Mouse (Mus musculus) CD8-positive naive resting alpha-beta T cell, adult 2 months (primary cell): ENCODE measurements around the gene Nfyc.
A peak's percentile ranks its signal among the peaks of the same experiment; 100 is the strongest.

ENCODE experiments used
- DNase-seq, 2 experiments: peaks; one replicate each; pipeline ENCODE4 v3.0.0; 2022; ENCODE audit warnings: low read depth in 2 of 2, low spot score in 2 of 2

Gene Nfyc

DNA sequence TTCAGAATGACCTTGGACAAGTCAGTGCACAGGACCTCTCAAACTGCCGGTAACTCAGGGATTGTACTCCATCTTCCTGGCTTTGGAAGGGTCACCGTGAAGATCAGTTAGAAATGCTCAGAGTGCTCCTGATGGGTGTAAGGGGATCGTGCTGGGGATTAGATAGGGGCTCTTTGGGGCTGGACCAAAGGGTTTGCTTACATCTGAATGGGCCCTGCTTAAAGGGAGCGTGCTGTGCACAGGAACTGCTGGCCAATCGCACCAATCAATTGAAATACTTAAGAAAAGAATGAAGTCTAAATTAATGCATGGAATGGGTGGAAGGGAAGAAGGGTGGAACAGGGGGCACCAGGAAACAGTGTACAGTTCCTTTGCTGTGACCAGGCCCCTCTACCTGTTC lies 75.6 kb downstream of the Nfyc start:
- no peak for DNase-seq

DNA sequence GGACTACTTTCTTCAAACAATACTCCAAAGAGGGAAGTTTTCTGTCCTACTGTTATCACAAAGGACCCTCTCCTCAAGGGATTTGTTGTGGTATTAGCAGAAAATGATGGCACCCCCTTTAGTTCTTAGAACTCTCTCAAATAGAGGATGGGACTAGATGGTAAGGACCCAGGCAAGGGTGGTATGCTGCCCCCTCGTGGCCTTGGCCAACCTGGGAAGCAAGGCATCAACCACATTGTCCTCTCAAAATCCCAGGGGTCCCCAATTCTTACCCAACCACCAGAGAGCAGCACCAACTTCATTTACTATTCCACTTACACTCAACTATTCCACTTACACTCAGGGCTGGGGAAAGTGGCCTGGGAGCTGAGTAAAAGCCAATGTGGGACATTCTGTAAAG lies 76.1 kb downstream of the Nfyc start:
- DNase-seq = peak; percentile 29 to 48

DNA sequence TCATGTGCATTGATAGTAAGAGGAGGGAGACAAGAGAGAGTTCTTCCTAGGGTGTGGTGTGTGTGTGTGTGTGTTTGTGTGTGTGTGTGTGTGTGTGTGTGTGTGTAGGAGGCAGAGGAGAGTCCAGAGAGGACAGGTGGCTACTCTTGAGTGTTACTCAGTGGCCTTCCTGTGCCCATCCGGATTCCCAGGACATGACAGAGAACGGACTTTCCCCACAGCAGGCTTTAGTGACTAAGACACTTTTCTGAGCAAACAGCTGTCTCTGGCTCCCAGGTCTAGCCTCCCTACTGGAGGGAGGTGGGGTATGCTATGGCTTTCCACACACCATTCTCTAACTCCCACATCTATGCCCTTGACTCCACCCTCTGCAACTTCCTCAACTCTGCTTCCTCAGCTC lies 81.8 kb downstream of the Nfyc start:
- DNase-seq = no peak

DNA sequence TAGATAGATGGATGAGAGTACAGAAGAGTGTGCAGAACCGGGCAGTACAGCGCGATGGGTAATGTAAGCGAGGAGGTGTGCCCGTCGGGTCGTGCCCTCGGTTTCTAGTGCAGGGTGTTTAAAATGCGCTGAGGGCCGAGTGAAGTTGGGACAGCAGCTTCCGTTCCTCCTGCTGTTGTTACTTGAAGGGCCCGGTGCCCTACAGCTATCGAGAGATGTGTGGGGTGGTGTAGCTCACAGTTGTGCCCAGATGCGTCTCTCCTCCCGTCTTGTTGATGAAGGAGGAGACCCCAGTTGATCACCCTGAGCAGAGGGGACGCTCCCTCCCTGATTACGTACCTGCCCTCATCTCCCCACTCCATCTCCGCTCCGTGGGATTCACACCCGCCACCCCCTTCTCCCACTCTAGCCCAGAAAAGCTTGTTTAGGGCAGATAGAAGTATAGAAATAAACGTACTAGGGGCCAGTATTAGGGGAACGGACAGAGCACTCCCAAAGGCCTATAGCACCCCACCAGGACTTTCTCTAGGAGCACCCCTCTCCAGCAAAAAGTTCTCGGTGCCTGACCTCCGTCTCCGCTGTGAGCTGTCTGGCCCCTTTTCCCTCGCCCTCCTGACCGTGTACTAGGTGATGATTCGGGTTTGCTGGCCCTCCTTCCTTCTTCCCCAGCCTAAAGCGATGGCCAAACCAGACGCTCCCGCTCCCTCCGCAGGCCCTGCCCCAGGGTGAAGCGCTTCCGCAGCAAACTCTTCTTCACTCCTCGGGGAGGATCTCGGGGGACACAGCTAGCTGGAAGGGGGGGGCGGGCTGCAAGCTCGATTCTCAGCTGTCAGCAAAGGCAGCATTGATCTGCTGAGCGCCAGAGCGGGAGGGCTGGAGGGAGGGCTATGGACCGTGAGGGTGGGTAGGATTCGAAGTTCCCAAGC lies 83.2 kb downstream of the Nfyc start, which contains the start of gene Kcnq4:
Gene Kcnq4, minus strand, starts transcription at position 672 of the 926 bp plus-strand sequence.
- DNase-seq = no peak

DNA sequence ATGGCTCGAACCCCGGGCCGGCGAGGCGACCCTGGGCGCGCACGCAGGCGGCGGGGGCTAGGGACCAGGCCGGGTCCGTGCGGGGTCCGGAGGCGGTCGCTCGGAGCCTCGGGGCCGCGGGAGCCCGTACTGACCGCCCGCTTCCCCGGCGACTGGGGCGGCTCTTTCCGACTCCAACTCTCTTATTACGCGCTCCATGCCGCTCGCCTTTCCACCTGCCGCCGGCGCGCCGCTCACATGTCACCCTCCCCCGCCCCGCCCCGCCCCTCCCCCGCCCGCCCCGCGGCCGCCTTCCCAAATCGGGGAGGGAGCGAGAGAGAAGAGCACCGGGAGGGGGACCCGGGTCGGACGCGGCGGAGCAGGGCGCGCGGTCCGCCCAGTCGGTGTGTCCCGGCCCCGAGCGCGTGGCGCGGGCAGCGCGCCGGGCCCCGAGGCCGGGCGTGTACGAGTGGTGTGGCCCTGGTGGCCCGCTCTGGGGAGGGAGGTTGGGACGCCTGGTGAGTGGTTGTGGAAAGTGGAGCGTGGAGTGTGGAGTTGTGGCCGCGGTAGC lies 84.1 kb downstream of the Nfyc start:
- DNase-seq = no peak

DNA sequence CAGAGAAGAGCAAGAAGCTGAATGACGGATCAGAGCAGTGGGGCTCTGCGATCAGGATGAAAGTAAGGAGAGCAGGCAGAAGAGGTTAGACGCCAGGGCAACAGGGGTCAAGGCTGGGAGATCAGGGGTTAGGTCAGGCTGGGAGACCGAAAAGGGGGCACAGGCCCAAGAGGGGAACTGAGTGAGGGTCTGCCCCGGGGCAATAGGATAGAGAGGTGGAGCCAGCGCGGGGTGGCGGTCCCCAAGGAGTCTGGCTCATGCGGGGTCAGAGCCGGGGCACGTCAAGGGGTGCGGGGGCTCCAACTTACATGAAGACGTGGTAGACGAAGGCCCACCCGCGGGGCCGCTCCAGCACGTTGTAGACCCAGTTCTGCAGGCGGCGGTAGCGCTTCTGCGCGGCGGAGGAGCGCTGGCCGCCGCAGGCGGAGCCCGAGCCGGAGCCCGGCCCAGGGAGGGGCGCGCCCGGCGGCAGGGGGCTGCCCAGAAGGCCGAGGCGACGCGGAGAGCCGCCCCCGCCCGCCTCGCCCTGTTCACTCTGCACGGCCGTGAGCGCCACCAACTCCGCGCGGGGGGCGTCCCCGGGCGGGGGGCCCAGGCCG lies 84.7 kb downstream of the Nfyc start:
- no peak for DNase-seq

DNA sequence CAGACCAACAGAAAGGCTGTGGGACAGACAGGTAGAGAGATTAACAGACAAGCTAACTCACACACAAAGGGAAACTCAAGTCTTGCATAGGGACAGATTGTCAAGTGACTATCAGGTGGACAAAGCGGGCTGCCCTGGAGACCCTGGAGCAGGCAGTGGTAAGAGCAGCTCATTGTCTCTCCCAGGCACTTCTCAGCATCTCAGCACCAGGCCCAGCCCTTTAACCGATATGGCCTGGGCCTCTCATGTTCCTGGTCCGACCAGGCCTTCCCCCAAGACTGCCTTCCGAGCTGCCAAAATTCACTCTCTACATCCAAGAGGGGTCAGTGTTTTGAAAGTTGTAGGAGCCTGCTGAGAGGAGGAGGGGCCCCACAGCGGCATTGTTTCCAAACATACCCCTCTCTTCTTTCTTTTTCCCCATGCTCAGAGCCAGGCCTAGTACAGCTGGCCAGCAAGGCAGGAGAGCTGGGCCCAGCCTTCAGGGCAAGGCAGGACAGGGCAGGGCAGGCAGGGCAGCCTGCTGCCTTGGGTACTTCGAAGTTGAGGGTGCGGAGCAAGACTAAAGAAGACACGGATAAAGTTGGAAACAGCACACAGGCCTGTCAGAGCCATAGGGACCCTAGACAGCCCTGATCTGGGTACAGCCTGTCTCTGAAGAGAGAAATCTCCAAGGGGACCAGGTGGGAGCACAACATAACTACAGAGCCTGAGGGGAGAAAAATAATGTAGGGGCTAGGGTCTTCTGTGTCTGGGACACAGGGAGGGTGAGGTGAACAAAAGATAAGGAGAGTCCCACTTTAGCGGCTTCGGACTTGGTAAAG lies 85.4 kb downstream of the Nfyc start:
- no peak for DNase-seq

DNA sequence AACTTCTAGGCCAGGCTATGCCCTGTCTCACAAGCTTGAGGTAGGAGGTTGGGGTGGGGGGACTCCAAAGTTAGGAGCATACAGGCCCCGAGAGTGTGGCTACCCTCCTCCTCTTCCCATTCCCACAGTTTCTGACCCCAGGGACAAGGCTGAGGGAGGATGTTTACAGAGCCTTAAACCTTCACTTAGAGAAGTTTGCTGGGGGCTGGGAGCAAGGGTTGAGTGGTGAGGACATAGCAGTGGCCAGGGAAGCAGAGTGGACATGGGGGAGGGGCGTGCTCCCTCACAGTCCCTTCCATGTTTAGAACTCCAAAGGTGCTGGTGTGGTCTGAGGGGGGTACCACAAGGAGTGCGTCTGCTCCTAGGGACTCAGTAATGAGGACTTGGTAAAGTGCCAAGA lies 87.7 kb downstream of the Nfyc start:
- no peak for DNase-seq

DNA sequence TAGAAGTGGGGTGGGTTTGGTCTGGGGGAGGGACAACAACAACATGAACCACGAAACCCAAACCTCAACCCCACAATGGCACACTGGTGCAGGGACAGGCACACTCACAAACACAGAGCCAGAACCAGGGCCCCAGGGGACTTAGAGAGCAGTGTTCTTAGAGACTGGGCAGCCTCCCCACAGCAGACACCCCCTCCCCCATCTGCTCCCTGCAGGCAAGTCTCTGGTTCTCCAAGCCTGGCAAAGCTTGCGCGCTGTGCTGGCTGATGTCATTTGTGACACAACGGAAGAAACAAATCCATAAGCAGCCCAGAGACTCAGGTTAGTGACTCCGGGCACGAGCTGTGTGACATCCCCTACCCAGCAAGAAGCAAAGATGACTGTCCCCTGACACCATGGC lies 90.1 kb downstream of the Nfyc start:
- DNase-seq = no peak

DNA sequence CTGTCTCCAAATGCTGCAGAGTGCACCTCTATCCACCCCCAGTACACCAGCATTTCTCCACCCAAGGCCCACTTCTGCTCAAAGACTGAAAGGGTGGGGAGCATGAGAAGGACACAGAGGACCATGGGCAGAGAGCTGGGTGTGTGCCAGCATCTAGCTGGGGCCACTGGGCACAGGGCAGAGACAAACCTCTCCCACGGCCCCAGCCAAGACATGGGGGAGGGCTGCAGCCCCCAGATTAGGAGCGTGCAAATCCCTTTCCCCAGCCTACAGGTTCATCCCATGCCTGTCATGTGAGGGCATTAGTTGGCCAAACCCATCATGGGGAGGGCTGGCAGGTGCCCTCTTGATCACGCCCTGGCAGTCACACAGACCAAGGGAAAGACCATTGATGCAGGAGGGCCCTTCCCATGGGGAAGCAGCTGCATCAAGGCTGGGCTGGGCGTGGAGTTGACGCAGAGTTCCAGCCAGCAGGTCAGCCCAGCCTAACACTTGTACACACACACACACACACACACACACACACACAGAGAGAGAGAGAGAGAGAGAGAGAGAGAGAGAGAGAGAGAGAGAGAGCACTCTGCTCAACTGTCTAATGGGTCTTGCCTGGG lies 97.3 kb downstream of the Nfyc start:
- DNase-seq = no peak

DNA sequence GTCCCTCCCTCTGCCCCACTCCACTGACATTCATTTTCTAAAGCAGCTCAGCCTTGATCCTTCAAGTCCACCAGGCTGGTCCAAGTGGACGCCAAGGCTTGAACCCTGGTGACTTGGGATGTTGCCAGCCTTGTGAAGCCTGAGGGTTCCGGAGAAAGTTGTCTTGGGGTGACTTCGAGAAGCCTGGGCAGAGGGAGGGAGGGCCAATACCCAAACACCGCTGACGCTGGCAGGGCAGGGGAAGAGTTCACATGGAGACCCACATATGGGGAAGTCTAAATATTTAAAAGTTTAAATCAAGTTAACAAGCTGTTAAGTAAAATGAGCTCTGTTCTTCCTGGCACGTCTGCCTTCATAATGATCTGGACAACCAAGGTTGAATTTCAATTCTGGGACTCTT lies 98.6 kb downstream of the Nfyc start:
- DNase-seq = no peak

DNA sequence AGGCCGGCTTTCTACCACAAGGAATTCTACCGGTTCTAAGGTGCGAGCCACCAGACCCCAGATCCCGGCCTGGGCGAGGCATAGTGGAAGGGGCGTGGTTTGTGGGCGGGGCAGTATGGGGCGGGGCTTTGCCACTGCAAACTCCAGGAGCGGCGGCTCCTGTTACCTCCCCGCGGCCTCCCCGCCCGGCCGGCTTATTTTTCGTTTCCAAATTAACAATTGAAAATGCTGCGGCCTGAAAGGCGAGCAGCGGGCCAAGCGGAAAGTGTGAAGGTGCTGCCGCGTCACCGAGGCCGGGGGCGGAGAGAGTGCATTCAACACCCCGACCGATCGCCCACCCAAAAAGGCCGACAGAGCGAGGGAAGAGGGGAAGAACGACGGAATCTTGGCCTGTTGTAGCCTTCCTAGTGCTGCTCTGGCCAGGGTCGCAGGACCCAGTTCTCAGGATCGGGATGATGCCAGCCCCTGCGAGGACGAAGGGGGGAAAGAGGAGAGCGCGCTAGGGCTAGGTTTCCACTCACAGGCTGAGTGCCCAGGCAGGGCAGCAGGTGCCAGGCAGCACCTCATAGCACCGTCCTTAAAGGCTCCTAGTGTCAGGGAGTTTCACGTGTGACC lies 100.2 kb downstream of the Nfyc start:
- peak in 1 of 2 experiments; percentile 25 for DNase-seq

DNA sequence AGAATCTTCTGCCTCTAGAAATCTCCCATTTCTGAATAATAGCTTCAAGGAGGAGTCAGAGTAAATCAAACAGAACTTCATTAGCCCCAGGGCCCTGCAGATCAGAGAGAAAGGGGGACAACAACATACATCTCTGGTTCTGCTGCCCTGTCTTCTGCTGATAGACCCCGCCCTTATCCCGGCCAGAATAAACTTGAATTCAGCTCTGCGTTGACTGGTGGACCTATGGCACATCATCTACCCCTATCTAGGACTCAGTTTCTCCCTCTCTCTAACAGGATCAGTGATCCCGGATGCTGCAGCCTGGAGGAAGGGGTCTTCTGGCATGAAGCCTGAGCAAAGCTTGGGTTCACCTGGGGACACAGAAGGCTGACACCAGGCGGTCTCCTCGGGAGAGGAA lies 100.8 kb downstream of the Nfyc start:
- DNase-seq = no peak

DNA sequence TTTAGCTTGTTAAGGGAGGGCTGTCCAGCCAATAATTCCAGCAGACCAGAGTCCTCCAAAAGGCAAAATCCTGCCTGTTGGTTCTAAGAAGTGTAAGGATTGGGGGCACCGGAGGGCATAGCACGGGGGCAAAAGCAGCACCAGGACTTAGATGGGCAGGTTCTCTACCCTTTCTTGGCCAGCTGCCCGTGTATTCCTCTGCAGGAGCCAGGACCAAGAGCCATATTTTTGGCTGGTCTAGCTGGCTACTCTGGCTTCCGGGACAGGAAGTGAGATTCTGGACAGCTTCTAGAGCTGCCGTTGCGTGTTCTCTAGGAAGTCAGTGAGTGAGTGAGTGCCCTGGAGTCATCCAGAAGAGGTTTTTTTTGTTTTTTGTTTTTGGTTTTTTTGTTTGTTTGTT lies 101.2 kb downstream of the Nfyc start:
- DNase-seq = no peak

DNA sequence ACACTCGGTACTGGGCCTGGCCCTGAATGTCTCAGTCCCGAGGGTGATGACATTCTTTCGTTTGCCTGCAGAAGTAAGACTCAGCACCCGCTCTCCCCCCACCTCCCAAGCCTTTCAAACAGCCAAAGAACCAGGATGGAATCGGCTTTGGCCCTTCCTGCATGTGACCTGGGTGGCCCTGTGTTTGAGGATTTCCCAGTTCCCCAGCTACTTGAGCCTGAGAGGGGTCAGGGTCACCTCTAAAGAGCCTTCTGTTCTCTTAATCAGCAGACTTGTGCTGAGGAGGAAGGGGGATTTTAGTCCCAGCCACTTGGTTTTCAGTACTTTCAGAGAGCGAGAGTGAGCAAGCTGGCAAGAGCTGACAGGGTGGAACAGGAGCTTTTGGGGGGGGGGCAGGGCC lies 101.9 kb downstream of the Nfyc start:
- DNase-seq = no peak

DNA sequence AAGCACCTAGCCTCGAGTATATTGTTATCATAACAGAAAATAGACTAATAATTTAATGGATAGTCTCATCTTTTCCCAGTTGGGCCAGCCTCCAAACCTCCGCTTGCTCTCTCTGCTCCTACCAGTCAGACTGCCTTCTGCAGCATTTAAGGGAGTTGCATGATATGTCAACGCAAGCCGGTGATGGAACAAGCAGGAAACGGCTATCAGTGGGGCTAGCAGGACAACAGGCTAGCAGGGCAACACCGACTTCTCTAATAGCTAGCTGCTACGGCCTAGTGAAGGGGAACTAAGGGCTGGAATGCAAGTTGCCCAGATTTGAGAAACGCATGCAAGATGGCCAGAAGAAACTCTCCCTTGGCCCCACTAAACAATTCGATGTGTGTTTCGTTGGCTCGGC lies 103.5 kb downstream of the Nfyc start:
- DNase-seq = no peak

DNA sequence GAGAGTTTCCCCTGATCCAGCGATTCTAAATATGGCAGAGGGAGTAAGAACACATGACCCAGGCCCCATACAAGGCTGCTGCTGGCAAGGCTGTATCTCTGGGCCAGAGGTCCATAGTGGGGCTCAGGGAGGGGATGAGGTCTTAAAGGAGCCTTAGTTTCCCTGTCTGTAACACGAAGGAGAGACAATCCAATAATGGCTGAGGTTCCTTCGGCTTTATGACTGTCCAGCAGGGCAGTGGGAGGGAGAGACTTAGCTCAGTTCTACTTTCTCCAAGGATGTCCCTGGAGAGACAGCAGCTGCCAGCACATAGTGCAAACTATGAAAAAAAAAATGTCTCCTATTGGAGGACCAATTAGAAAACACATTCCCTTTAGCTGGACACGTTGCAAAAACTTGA lies 105.2 kb downstream of the Nfyc start:
- no peak for DNase-seq

DNA sequence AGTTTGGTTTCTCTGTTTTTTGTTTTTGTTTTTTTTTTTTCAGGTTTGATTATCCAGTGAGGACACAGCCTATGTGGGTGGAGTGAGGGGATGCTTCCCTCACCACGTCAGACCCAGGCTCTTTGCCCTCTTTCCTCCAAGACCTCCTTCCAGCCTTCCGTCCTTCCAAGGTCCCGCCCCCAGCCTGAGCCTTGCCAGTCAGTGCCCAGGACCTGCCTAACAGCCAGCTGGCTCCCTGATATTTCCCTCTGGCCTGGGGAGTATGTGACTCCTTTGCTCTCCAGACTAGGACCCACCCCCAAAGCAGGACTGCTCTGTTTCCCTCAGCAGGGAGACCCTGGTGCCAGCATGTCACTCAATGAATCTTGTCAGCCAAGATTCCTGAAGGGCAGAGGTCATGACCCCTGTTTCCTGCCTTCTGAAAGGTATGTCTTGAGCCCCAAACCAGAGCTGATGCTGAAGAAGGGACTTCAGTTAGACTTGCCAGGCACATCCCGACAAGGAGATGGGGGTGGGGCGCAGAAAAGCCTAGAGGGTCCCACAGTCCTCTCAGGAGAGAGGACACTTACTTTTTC lies 105.8 kb downstream of the Nfyc start:
- no peak for DNase-seq

DNA sequence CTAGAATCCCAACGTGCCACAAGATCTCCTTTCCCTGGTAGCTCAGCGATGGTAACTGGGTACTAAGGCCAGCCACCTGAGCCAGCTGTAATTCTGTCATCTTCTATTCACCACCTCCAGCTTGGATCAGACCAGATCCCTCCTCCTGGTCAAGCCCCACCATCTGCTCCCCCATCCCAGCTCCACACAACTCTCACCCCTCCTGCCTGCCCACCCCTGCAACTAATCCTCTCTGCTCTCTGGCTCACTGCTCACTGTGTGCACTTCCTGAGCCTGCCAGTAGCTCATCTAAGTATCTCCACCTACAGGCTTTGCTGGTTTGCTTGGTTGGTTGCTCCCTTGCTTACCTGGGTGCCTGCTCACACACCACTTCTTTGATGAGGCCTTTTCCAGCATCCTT lies 109.8 kb downstream of the Nfyc start:
- DNase-seq = no peak

DNA sequence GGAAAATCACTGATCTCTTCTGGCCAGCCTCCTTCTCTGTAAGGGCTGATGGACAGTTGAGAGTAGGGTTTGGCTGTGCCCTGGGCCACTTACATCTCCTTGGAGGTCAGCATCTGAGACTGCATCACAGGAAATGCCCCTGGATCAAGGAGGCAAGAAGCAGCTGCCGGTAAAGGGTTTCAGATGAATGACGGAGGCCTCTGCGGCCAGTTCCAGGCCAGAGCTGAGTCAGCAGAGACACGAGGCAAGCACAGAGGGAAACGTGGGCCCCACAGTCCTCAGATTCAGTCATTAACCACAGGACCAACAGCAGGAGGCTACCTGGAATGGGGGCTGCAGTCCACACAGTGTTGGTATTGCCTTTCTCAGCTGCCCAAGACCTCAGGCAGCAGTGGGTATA lies 112.2 kb downstream of the Nfyc start:
- no peak for DNase-seq
